Mouse (Mus musculus) activated CD4-positive, CD25-positive, alpha-beta regulatory T cell, adult 4 months (primary cell): ENCODE data around the gene Cox4i2. TPM values are rescaled to one million over a fixed set of nuclear protein-coding genes. Genes with fewer than 3 reads are reported as not detected.

Source experiments
- ATAC-seq: one replicate; pipeline ENCODE4 v1.8.0; 2017
- polyA plus RNA-seq, 2 experiments: library from polyadenylated mRNA; unstranded; fragments of 100-300 nt; shearing (Covaris generic); gene quantifications; one replicate each; pipeline ENCODE4 v1.2.1; 2017

The Cox4i2 gene
- polyA plus RNA-seq, 2 experiments from 2014 or later: not detected

DNA sequence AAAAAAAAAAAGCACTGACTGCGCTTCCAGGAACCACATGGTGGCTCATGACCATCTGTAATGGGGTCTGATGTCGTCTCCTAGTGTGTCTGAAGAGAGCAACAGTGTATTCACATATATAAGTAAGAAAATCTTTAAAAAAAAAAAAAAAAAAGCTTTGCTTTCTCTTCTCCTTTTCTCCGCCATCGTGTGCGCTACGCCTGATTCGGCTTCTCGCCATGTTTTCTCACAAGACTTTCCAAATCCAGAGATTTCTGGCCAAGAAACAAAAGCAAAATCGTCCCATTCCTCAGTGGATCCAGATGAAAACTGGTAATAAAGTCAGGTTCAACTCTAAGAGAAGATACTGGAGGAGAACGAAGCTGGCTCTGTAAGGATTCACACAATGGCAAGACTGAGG is 48.3 kb downstream of the Cox4i2 start:
- ATAC-seq: no peak

DNA sequence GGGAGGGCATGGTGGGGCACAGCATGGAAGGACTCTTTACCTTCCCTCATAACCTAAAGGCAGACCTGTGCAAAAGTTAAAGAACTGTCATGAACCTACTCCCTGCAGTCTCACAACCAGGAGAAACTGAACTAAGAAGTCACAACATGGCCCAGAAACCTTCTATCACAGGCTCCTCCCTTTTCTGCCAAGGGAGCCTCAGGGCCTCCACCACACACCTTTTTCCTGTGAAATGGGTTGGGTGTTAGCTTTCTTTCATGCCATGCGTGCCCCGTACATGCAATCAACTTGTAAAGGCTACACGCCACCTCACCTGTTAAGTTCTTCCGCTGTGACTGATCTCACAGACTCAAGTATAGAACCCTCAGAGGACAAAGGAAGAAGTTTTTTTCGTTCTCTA is 49.1 kb downstream of the Cox4i2 start:
- peak; percentile 74 for ATAC-seq

DNA sequence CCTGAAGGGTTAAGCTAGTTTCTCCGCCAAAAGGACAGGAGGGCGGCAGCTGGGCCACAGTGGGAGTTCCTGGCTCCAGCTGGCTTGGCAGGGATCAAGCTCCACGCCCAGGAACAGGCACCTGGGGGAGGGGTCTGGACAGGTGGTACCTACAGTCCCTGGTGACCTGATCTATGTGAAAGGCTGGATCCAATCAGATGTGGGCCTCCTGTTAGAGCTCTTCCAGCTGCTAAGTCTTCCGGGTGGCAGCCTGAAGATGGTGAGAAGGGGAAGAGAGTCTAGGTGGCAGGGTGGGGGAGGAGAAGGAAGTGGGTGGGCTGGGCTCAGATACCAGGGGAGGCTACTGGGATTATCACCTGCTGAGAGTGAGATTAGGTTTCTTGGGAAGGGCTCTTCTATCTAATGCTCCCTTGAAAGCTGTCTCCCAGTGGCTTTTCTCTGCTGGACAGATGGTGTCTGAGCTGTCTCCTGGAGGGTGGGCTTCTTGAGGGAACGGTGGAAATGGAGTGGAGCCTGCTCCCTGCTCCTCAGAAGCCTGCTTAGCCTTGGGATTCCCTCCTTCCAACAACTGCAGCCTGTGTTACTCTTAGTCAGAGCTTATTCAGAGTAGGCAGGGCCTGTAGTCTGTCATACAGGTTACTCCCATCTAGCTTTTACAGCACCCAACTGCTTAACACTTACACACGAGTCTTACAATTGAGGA is 50.6 kb downstream of the Cox4i2 start:
- no peak for ATAC-seq

DNA sequence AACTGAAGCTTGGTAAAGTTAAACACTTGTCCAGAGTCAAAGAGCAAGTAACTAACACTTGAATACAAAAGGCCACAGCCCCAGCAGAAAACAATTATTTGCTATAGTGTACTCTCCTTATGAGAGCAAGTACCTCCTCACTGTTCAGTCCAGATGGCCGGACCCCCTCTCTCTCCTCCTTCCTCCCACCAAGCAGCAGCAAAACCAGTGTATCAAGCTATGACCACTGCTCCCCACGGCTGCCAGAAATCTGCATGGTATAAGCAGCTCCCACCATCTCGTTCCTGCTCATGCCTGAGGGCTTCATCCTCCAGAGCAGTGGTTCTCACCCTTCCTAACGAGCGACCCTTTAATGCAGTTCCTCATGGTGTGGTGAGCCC is 51.1 kb downstream of the Cox4i2 start:
- no peak for ATAC-seq

DNA sequence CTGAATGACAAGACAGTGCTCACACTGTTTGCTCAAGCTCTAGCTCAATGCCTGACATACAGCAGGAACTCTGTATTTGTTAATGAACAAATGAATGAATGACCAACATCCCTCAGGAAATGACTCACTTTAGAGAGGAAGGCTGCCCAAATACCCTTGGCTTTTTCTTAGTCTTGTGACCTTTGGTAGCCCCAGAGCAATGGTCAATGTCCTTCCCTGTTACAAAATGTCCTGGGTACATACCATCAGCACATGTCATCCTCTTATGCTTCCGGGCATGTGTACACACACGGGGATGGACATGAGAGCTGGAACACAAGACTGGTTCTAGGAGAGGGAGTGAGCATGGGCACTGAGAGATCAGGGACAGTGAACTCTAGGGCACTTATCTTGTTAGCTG is 52.1 kb downstream of the Cox4i2 start:
- ATAC-seq: no peak

DNA sequence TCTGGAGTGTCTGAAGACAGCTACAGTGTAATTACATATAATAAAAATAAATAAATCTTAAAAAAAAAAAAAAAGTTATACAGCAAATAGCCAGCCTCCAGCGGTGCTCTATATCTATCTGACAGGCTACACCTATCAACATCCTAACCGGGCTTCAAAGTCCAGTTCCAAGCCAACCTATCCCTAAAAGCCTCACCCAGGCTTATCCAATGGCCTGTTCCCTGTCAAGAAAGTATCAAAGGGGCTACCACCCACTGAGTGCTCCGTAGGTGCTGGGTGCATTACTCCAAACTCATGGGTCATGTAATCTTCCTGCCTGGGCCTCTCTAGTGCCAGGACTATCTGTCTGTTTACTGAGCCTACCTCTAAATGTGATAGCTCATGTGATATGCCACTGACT is 54.2 kb downstream of the Cox4i2 start:
- no peak for ATAC-seq

DNA sequence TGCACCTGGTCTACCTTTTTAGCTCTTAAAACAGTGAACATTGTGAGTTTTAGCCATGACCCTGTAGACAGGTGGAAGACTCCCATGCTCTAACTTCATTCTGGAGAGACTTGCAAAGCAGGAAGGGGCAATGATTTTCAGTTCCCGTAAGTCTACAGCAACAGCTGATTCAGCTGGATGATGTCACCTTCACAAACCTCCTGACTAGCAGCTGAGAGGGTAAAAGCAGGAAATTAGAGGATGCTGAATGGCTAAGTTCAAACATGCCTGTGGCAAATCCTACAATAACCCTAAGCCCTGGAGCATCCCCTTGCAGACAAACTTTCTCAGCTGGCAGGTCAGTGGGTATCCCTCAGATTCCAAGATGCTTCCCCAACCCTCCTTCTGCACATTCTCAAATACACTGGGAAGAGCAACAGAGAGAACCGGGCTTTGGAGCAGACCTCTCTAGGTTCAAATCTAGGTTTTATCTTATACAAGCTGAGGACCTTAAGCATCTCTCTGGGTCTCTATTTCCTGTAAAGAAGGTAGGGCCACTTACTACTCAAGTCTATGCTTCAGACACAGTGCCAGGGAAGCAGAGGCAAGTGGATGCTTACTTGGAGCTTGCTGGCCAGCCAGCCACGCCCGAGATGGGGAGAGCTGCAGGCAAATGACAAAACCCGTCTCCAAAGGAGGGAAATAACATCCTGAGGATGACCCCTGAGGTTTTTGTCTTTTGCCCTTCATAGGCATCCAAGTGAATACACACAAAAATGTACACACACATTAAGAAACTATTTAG is 56.4 kb downstream of the Cox4i2 start:
- ATAC-seq: peak; percentile 64

DNA sequence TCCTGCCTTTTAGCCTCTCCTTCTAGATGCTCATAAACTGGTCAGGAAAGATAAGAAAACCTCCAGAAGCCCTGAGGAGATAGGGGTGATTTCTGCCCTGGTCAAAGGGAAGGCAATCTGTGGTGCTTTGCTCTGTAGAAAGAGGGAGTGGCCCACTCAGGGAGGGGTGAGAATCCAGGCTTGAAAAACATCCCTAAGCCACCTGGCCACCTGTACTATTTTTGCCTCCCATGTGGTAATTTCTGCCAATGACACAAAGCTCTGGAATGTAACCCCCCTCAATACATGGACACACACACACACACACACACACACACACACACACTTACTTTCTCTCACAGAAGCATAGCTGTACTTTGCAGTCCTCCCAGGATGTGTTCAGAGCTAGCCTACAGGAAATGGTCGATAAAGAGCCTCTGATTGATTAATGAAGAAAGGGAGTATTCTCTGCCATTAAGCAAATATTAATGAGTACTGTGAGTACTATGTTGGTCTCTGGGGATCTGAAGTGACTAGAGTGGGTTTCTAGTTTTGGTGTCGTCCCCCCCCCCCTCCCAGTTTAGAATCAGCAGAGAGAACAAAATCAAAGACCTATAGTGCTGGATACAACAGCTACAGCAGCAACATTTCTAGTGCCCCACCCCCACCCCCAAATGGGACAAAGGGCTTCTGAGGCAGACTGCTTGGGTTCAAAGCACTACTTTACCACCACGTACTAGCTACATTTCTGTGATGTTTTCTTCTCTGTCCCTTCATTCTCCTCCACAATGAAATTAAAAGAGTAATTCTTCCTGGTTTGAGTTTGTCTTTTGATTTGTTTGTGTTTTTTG is 57.6 kb downstream of the Cox4i2 start:
- peak; percentile 39 for ATAC-seq

DNA sequence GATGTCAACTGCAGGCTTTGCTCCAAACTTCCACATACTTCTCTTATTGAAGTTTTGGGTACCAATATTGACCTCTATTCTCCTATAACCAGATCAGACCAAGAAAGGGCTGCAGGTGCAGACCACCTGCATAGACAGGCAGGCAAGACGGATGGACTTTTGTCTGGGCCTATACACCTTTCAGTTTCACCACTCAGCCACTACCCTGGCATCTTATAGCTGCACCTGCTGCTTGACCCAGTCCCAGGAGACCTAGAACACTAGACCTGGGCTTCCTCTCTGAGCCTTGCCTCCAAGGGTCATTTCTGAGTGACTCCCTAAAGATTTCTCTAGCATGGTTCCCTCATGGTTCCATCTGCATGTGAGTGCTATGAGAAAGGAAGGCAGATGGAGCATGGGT is 59.3 kb downstream of the Cox4i2 start:
- no peak for ATAC-seq

DNA sequence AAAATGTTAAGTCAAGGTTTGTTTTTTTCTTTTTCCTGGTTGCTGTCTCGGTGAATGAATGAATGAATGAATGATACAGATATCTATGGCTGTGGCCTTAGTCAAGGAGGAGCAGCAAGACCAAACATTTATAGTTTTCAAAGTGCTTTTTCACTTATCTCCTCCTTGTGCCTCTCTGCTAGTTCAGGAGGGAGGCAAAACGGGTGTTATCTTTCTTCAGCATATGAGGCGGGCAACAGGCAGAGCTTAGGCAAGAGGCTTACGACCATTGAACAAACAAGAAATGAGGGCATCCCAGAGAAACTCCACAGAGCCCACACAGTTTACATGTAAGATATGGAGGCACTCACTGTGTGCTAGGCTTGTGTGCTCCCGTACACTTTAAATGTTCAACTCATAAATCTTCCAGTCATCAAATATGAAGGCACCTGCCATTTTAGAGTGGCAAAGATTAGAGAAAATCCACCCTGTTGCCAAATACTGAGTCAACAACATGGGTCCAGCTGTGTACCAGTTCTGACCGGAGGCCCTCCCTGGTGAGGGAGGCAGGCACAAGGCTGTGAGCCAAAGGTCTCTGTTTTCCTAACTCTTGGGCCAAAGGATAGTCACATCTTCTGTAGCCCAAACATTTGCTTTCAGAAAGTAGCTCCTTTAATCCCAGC is 60.4 kb downstream of the Cox4i2 start:
- no peak for ATAC-seq

Other genes starting within 250 kb of the Cox4i2 start
- not detected for gene Defb26, start 242.5 kb upstream of the Cox4i2 start, polyA plus RNA-seq
- not detected for gene Defb28, start 235.9 kb upstream of the Cox4i2 start, polyA plus RNA-seq
- gene Defb29, start 214.1 kb upstream of the Cox4i2 start, polyA plus RNA-seq: not detected
- gene Gm17416, start 184.8 kb upstream of the Cox4i2 start, polyA plus RNA-seq: not detected
- gene Defb21, start 181.4 kb upstream of the Cox4i2 start, polyA plus RNA-seq: not detected
- gene Defb19, start 173.9 kb upstream of the Cox4i2 start, polyA plus RNA-seq: not detected
- gene Defb45, start 154.8 kb upstream of the Cox4i2 start, polyA plus RNA-seq: not detected
- not detected for gene Defb36, start 149.8 kb upstream of the Cox4i2 start, polyA plus RNA-seq
- gene Defb25, start 131.1 kb upstream of the Cox4i2 start, polyA plus RNA-seq: not detected
- not detected for gene Rem1, start 127.2 kb upstream of the Cox4i2 start, polyA plus RNA-seq
- gene H13, start 84.7 kb upstream of the Cox4i2 start, polyA plus RNA-seq: 10 to 100 TPM; 72.7 to 82.3 TPM
- 1 to 10 TPM; 2.1 to 2.5 TPM for gene Mcts2, start 67.1 kb upstream of the Cox4i2 start, polyA plus RNA-seq
- under 1 TPM; 0.56 to 0.97 TPM for gene Id1, start 17.9 kb upstream of the Cox4i2 start, polyA plus RNA-seq
- 10 to 100 TPM; 52.4 to 59.9 TPM for gene Bcl2l1, start 77.6 kb downstream of the Cox4i2 start, polyA plus RNA-seq
- gene Tpx2, start 93.8 kb downstream of the Cox4i2 start, polyA plus RNA-seq: 10 to 100 TPM; 21.3 to 23.3 TPM
- not detected for gene Mylk2, start 157.2 kb downstream of the Cox4i2 start, polyA plus RNA-seq
- gene Foxs1, start 179.0 kb downstream of the Cox4i2 start, polyA plus RNA-seq: not detected
- gene Dusp15, start 197.5 kb downstream of the Cox4i2 start, polyA plus RNA-seq: not detected
- gene Ttll9, start 208.3 kb downstream of the Cox4i2 start, polyA plus RNA-seq: 1 to 10 TPM; 1.2 to 1.3 TPM